Mouse (Mus musculus) heart, embryonic 16.5 days (tissue): ENCODE measurements around the gene Creb3. TPM values are rescaled to one million over a fixed set of nuclear protein-coding genes. Genes with fewer than 3 reads are reported as not detected.

Experiments
- ATAC-seq: fragments of 200-750 bp; cut with Nextera tagmentation; replicated peaks from 2 replicates; pipeline ENCODE4 v1.8.0; 2017; ENCODE audit warnings: moderate number of reproducible peaks; ENCODE audit not compliant: insufficient read depth, low FRiP score; ENCODE audit errors: extremely low read depth
- H3K27ac ChIP-seq: fragments of 300-500 bp; sonication (generic); 2 replicates; pipeline ENCODE4 v1.5.1; 2014; ENCODE audit warnings: mild to moderate bottlenecking, low read length, control low read depth, moderate library complexity
- H3K27me3 ChIP-seq: fragments of 300-500 bp; sonication (generic); 2 replicates; pipeline ENCODE4 v1.6.1; 2014; ENCODE audit warnings: low read length, mixed read lengths; ENCODE audit not compliant: control insufficient read depth, insufficient read depth
- H3K36me3 ChIP-seq: fragments of 300-500 bp; sonication (generic); 2 replicates; pipeline ENCODE4 v1.6.1; 2014; ENCODE audit not compliant: control insufficient read depth, insufficient read depth
- H3K4me1 ChIP-seq: fragments of 300-500 bp; sonication (generic); 2 replicates; pipeline ENCODE4 v1.6.1; 2014; ENCODE audit warnings: low read length, mixed read lengths; ENCODE audit not compliant: control insufficient read depth, insufficient read depth
- H3K4me2 ChIP-seq: fragments of 300-500 bp; sonication (generic); 2 replicates; pipeline ENCODE4 v1.6.1; 2014; ENCODE audit warnings: low read depth, mild to moderate bottlenecking, control low read depth, low read length
- H3K4me3 ChIP-seq: fragments of 300-500 bp; sonication (generic); 2 replicates; pipeline ENCODE4 v1.5.1; 2014; ENCODE audit warnings: mild to moderate bottlenecking, control low read depth, low read length
- H3K9ac ChIP-seq: fragments of 300-500 bp; sonication (generic); 2 replicates; pipeline ENCODE4 v1.6.1; 2014; ENCODE audit warnings: low read length, control low read depth
- H3K9me3 ChIP-seq: fragments of 300-500 bp; sonication (generic); replicated peaks from 2 replicates; pipeline ENCODE4 v1.6.1; 2016; ENCODE audit warnings: low read length; ENCODE audit not compliant: control insufficient read depth
- WGBS: fragments of 180-500 bp; shearing (Covaris S2); extraction: QIAGEN DNeasy Blood & Tissue Kit; methylation state at CpG from one replicate; pipeline ENCODE4 v1.1.7; 2014; 5-methylcytosine and 5-hydroxymethylcytosine counted together
- polyA plus RNA-seq: library from polyadenylated mRNA; unstranded; fragments of >200 nt; fragmentation: Nextera tagmentation; extraction: Ambion mirVana; gene quantifications from 2 replicates; pipeline ENCODE4 v1.2.1, GENCODE M21; 2015

Gene Creb3
- polyA plus RNA-seq, 1 experiment from 2014 or later = 60.3 TPM

GRCm38 (mm10) chr4:43528487-43528886 lies 33.6 kb upstream of the Creb3 start:
- Histone ChIP-seq H3K36me3 (peaks cover 27% of the 10 kb centered on the region), H3K4me2 (no peak overlapping the region), H3K9ac (no peak overlapping the region), H3K4me1 (peaks cover 10% of the 10 kb centered on the region; the same call in 1 of the 2 replicates), H3K9me3 (no peaks in the 10 kb centered on the region), H3K27ac (no peak overlapping the region), H3K27me3 (no peaks in the 10 kb centered on the region), H3K4me3 (no peak overlapping the region)
- no peak for ATAC-seq
- 79% methylated on average over 9 of the region's 9 CpGs for WGBS

- Histone ChIP-seq H3K4me2 (no peak overlapping the region), H3K9me3 (no peaks in the 10 kb centered on the region), H3K27me3 (no peaks in the 10 kb centered on the region), H3K4me1 (peaks cover 10% of the 10 kb centered on the region; the same call in 1 of the 2 replicates), H3K4me3 (no peak overlapping the region), H3K27ac (peak overlapping the region; percentile 33; the same call in 1 of the 2 replicates), H3K9ac (no peak overlapping the region; the same call in 1 of the 2 replicates), H3K36me3 (peaks cover 43% of the 10 kb centered on the region)
- WGBS = 29% methylated on average over 8 of the region's 8 CpGs
- ATAC-seq = no peak
Measured at GRCm38 (mm10) chr4:43530081-43530501, 32.0 kb upstream of the Creb3 start.

DNA sequence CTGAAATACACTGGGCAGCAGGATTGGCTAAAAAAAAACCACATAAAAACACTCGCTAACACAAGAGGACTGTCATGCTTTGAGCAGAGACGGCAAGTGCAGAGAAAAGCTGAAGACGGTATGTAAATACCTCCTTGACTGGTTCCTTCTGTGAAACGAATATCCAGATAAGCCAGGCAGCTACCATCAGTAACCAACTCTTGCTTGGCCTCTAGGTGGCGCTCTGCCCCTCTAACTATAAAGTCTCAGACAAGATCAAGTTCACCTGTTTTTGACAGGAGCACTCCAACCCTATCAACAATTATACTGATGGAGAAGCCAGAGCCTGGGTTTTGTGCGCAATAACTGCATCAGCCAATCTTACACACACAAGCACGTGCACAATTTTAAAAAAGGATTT lies 31.6 kb upstream of the Creb3 start:
- 16% methylated on average over 7 of the region's 7 CpGs for WGBS
- Histone ChIP-seq H3K9me3 (no peaks in the 10 kb centered on the region), H3K27me3 (no peaks in the 10 kb centered on the region), H3K36me3 (peaks cover 48% of the 10 kb centered on the region), H3K4me1 (peaks cover 10% of the 10 kb centered on the region; the same call in 1 of the 2 replicates), H3K27ac (peak overlapping the region; percentile 23; the same call in 1 of the 2 replicates), H3K9ac (no peak overlapping the region; the same call in 1 of the 2 replicates), H3K4me3 (no peak overlapping the region), H3K4me2 (no peak overlapping the region)
- ATAC-seq = no peak; the same call in 1 of the 2 replicates

DNA sequence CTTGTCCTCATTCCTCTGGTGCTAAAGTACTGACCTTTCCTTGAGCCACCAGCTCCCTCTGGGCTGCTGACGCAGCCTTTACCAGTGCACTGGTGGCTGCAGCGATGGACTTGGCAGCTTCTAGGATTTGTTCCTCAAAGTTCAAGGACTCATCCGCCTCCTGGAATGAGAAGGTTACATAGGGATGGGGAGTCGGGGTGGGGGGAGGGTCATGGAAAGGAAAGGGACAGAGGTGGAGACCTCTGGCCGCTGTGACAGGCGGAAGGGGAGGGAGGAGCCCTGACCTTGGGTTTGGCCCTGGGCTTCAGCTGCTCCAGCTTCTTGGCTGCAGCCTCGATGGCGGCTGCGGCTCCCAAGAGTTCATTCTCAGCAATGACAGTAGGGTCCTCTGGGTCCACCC lies 28.9 kb upstream of the Creb3 start:
- peaks cover 71% of the 10 kb centered on the region for H3K36me3 ChIP-seq
- H3K4me1 ChIP-seq = peaks cover 10% of the 10 kb centered on the region; the same call in 1 of the 2 replicates
- no peaks in the 10 kb centered on the region for H3K9me3 ChIP-seq
- no peak overlapping the region for H3K9ac ChIP-seq
- H3K4me3 ChIP-seq = no peak overlapping the region
- no peak for ATAC-seq
- H3K4me2 ChIP-seq = no peak overlapping the region
- no peaks in the 10 kb centered on the region for H3K27me3 ChIP-seq
- no peak overlapping the region for H3K27ac ChIP-seq
- WGBS = 82% methylated on average over 9 of the region's 9 CpGs

- WGBS = 96% methylated on average over 8 of the region's 8 CpGs
- no peak for ATAC-seq
Measured at GRCm38 (mm10) chr4:43535628-43536027, 26.5 kb upstream of the Creb3 start.

GRCm38 (mm10) chr4:43536031-43536430 lies 26.1 kb upstream of the Creb3 start:
- Histone ChIP-seq H3K27ac (no peak overlapping the region), H3K4me2 (no peak overlapping the region), H3K9ac (no peak overlapping the region), H3K36me3 (peaks cover 95% of the 10 kb centered on the region), H3K9me3 (no peaks in the 10 kb centered on the region), H3K4me1 (no peaks in the 10 kb centered on the region), H3K27me3 (no peaks in the 10 kb centered on the region), H3K4me3 (no peak overlapping the region)
- ATAC-seq = no peak
- WGBS = 85% methylated on average over 9 of the region's 9 CpGs

More at GRCm38 (mm10) chr4:43535628-43536027, 26.5 kb upstream of the Creb3 start:
- peaks cover 3% of the 10 kb centered on the region; the same call in 1 of the 2 replicates for H3K4me1 ChIP-seq
- H3K9me3 ChIP-seq = no peaks in the 10 kb centered on the region
- H3K4me3 ChIP-seq = no peak overlapping the region
- peaks cover 94% of the 10 kb centered on the region for H3K36me3 ChIP-seq
- H3K27ac ChIP-seq = no peak overlapping the region
- no peak overlapping the region for H3K9ac ChIP-seq
- no peak overlapping the region for H3K4me2 ChIP-seq
- no peaks in the 10 kb centered on the region for H3K27me3 ChIP-seq

- no peak overlapping the region for H3K9ac ChIP-seq
Measured at GRCm38 (mm10) chr4:43542044-43542443, 20.1 kb upstream of the Creb3 start.

DNA sequence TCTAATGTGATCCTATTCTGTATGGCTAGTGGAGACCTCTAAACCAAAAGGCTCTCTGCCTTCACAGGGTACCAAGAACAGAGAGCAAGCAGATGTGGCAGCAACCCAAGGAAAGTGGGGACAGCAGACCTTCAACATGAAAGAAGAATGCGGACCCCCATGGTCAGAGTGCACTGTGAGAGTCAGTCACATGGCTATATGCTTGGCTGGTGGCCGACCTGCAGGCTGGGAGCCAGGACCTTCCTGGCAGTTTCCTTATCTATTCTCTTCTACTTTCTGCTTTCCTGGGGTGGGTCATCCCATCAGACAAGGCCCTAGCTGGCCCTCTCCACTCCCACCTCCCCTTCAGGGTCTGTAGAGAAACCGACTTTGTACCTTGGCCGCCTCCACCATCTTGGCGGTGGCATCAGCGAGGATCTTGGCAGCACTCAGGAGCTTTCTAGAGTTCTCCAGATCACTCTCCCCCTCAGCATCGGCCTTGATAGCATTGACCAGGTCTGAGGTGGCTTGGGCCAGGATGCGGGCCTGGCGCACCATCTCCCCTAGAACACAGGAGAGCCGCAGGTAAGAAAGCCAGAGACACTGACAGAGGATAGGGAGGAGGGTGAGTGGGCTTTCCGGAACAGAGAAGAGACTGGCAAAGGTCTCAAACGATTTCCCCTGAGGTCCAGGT lies 15.6 kb upstream of the Creb3 start:
- WGBS = 81% methylated on average over 12 of the region's 12 CpGs
- no peaks in the 10 kb centered on the region; the same call in 1 of the 2 replicates for H3K4me1 ChIP-seq
- H3K9ac ChIP-seq = no peak overlapping the region
- no peak overlapping the region for H3K27ac ChIP-seq
- no peak overlapping the region for H3K4me3 ChIP-seq
- peaks cover 95% of the 10 kb centered on the region for H3K36me3 ChIP-seq
- H3K9me3 ChIP-seq = no peaks in the 10 kb centered on the region
- no peaks in the 10 kb centered on the region for H3K27me3 ChIP-seq
- no peak overlapping the region for H3K4me2 ChIP-seq
- ATAC-seq = no peak

More at GRCm38 (mm10) chr4:43542044-43542443, 20.1 kb upstream of the Creb3 start:
- no peak overlapping the region for H3K4me3 ChIP-seq
- no peak overlapping the region for H3K4me2 ChIP-seq
- H3K27ac ChIP-seq = no peak overlapping the region
- 79% methylated on average over 3 of the region's 3 CpGs for WGBS
- no peaks in the 10 kb centered on the region for H3K9me3 ChIP-seq
- no peaks in the 10 kb centered on the region; the same call in 1 of the 2 replicates for H3K4me1 ChIP-seq
- H3K36me3 ChIP-seq = peaks cover 95% of the 10 kb centered on the region
- H3K27me3 ChIP-seq = no peaks in the 10 kb centered on the region
- no peak for ATAC-seq

DNA sequence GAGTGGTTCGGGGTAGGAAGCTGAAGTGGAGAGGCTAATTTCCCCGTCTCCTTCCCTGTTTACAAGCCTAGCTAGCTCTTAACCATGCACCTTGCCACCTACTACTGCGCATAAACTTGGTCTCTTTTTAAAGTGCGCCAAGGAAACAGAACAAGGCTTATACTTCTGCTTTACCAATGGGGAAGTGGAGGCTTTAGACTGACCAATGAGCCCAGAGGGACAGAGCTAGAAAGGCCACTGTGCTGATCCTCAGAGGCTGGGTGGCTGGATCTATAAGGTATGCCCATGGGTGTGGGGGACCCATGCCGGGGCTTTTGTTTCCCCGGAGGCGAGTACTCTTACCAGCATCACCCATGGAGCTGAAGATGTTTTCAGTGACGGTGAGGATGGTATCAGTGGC lies 15.0 kb upstream of the Creb3 start:
- Histone ChIP-seq H3K4me2 (no peak overlapping the region), H3K4me3 (no peak overlapping the region), H3K9me3 (peaks cover 2% of the 10 kb centered on the region), H3K9ac (no peak overlapping the region), H3K27me3 (no peaks in the 10 kb centered on the region), H3K36me3 (peaks cover 95% of the 10 kb centered on the region), H3K27ac (no peak overlapping the region), H3K4me1 (no peaks in the 10 kb centered on the region; the same call in 1 of the 2 replicates)
- no peak for ATAC-seq
- 90% methylated on average over 8 of the region's 8 CpGs for WGBS
